Mouse (Mus musculus) spleen, postnatal 36 days (tissue): Measurements from ENCODE around the gene Gm5741.
A peak's percentile ranks its signal among the peaks of the same experiment; 100 is the strongest.

ENCODE experiments used
- DNase-seq, 2 experiments: peaks; one replicate each; pipeline ENCODE4 v3.0.0; 2022; ENCODE audit warnings: low spot score in 2 of 2, mixed read lengths in 1 of 2

The Gm5741 gene

GRCm38 (mm10) chr8:85029271-85029670 lies 38.5 kb downstream of the Gm5741 start:
- no peak for DNase-seq

GRCm38 (mm10) chr8:85027922-85028321 lies 39.9 kb downstream of the Gm5741 start:
- no peak for DNase-seq

- peak in 1 of 2 experiments; percentile 48 for DNase-seq
These were observed 40.3 kb downstream of the Gm5741 start for GRCm38 (mm10) chr8:85027516-85027855.

GRCm38 (mm10) chr8:85026670-85027515 lies 40.9 kb downstream of the Gm5741 start, which contains the start of gene Trir:
TSS of gene Trir (plus strand) at chr8:85026823.
- DNase-seq, result peak; percentile 97 to 98

GRCm38 (mm10) chr8:85025098-85025932 lies 42.5 kb downstream of the Gm5741 start, which contains the start of gene Asna1:
TSS of gene Asna1 (minus strand) at chr8:85025281.
- DNase-seq, result peak; percentile 84 to 89

GRCm38 (mm10) chr8:85023846-85024245 lies 43.9 kb downstream of the Gm5741 start:
- no peak for DNase-seq

- DNase-seq, result no peak
These were observed 46.2 kb downstream of the Gm5741 start for GRCm38 (mm10) chr8:85021514-85022055.
